Mouse (Mus musculus): ENCODE measurements around the gene Zranb1.

Zranb1 gene

DNA sequence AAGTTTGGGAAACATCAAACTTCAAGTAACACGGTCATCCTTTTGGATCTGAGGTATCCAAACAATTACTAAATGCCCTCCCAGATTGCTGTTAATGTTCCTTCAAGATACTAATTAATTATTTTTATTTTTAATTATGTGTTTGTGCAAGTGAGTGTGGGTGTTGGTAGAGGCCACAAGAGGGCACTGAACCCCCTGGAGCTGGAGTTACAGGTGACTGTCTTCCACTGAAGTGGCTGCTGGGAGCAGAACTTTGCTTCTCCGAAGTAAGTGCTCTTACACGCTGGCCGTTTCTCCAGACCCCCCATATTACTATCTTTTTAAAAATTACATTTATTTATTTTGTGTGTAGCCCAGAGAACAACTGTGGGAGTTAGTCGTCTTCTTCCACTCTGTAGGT lies 887 bp upstream of the Zranb1 start:
- peak in 1 of 2 experiments; percentile 26 for DNase-seq

DNA sequence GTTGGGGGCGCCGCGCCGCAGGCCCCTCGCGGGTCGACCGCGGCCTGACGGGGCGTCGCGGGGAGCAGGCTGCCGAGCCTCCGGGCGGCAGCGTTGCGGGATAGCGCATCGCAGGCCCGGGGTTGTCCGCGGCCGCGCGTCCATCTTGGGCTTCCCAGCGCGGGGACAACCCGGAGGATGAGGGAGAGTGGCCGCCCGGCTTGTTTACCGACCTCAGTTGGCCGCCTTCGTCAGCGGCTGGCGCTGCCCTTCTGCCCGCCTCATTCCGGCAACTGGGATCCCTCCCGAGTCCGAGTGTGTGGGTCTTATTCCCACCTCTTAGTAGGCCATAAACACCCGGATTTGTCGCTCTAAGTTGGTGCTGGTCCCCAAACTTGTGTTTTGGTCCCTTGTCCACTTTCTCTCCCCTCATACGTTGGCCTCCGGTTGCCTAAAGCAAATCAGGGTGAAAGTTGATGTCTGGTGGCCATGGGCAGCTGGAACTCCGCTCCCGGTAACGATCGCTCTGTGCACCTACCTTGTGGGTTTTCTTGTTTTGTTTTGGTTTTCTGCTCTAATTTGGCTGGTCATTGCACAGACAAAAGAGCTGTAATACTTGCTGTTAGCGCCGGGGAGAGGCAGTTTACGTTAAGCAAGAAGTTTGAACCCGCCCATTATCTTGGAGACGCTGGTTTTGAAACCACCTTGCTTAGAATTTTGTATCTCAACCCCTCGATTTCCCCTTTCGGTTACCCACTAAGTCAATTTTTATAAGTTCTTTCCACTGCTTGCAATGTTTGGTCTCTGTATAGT lies 814 bp downstream of the Zranb1 start:
- DNase-seq = peak; percentile 63 to 75

DNA sequence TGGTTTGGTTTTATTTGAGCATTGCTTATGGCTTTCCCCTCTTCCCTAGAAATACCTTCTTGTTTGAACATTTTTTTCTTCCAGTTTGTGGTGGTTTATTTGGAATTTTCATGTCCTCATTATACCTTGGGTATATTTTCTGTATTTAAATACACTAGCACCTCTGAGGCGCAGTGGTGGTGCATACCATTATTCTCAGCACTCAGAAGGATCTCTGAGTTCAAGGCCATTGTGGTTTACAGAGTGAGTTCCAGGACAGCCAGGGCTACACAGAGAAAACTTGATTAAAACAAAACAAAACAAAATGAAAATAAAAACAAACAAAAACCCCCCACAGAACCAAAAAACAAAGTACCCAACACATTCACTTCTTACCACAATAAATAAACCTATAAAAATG lies 2.4 kb downstream of the Zranb1 start:
- no peak for DNase-seq

- no peak for DNase-seq
Measured at GRCm38 (mm10) chr7:132934743-132935142, 3.8 kb downstream of the Zranb1 start.

- DNase-seq = no peak
Measured at GRCm38 (mm10) chr7:132939118-132939517, 8.2 kb downstream of the Zranb1 start.

DNA sequence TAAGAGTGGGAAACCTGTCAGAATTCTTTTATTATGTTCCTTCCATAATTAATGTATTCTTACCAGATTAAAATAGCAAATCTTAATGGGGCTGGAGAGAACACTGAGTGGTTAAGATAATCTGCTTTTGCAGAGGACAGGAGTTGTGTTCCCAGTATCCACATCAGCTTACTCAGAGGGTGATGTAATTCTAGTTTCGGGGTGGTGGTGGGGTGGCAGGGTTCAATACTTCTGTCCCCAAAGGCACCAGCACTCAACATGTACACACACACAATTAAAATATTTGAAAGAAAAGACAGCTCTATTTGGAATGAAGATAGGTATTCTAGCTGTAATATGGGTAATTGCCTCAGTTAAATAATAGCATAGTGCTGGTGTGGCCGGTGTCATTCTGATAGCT lies 9.6 kb downstream of the Zranb1 start:
- no peak for DNase-seq

- DNase-seq = no peak
Measured at GRCm38 (mm10) chr7:132949968-132950367, 19.0 kb downstream of the Zranb1 start.

GRCm38 (mm10) chr7:132950613-132951012 lies 19.7 kb downstream of the Zranb1 start:
- DNase-seq = no peak

- DNase-seq = peak; percentile 10 to 13
Measured at GRCm38 (mm10) chr7:132964395-132964794, 33.5 kb downstream of the Zranb1 start.

- no peak for DNase-seq
Measured at GRCm38 (mm10) chr7:132965707-132966106, 34.8 kb downstream of the Zranb1 start.

DNA sequence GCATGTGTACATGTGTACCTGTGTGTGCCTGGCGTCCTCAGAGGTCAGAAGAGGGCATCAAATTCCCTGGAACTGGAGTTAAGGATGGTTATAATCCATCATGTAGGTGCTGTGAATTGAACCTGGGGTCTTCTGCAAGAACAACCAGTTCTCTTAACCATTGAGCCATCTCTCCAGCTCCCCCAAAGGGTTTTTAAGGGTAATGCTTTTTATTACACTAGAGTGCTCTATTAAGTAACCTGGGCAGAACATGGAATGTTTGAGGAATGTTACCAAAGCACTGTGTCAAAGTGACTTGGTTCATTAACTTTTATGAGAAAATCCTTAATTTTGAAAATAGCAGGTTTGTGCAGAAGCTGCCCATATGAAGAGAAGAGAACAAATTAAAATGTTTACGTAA lies 41.1 kb downstream of the Zranb1 start:
- no peak for DNase-seq

- DNase-seq = no peak
Measured at GRCm38 (mm10) chr7:132976079-132976478, 45.1 kb downstream of the Zranb1 start.

- DNase-seq = no peak
Measured at GRCm38 (mm10) chr7:132977981-132978380, 47.0 kb downstream of the Zranb1 start.

- DNase-seq = no peak
Measured at GRCm38 (mm10) chr7:132982639-132983038, 51.7 kb downstream of the Zranb1 start.

- peak in 1 of 2 experiments; percentile 0 for DNase-seq
Measured at GRCm38 (mm10) chr7:132989839-132990238, 58.9 kb downstream of the Zranb1 start.

GRCm38 (mm10) chr7:132991240-132991900 lies 60.4 kb downstream of the Zranb1 start:
- peak in 1 of 2 experiments; percentile 2 for DNase-seq

- DNase-seq = no peak
Measured at GRCm38 (mm10) chr7:132992967-132993615, 62.1 kb downstream of the Zranb1 start.

DNA sequence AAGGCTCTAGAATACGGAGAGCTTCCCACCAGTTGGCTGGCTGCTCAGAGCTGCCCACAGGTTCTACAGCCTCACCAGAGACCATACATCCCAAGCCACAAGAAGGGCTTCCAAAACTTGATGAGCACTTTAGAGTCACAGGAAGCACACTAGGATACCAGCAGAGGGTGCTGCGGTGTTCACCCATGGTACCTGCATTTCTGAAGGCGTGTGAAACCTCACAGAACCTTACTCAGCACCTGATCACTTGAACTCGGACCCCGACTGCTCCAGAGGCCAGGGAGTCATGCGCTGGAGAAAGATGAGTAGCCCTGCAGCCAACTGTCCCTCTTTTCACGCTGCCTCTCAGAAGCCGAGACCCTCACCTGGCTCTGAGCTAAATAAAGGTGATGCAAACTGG lies 63.2 kb downstream of the Zranb1 start:
- DNase-seq = no peak

DNA sequence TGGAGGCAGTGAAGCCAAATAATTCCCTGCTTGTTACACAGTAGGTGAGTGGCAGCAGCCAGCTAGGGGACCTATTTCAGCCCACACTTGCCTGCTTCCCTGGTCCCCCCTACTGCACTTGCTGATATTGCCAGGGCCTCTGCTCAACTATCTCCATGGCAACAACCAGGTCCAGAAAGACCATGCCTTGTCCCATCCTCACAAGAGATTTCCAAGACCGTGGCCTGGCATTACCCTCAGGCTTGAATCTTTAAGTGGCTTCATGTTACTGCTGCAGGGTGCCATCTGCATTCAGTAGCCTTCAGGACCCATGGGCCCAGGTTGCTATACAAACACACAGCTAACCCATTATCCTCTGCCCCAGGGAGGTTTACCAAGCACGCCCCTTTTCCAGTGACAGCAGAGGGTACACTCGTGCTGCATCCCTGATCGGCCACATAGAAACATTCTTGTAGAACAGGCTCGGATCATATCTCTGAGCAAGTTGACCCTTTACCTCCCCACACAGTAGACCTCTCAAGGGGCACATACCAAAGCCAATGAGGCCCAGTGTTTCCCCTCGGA lies 63.8 kb downstream of the Zranb1 start:
- no peak for DNase-seq

- DNase-seq = peak; percentile 26 to 48
Measured at GRCm38 (mm10) chr7:132996391-132996790, 65.4 kb downstream of the Zranb1 start.

GRCm38 (mm10) chr7:132998639-132999038 lies 67.7 kb downstream of the Zranb1 start:
- no peak for DNase-seq

DNA sequence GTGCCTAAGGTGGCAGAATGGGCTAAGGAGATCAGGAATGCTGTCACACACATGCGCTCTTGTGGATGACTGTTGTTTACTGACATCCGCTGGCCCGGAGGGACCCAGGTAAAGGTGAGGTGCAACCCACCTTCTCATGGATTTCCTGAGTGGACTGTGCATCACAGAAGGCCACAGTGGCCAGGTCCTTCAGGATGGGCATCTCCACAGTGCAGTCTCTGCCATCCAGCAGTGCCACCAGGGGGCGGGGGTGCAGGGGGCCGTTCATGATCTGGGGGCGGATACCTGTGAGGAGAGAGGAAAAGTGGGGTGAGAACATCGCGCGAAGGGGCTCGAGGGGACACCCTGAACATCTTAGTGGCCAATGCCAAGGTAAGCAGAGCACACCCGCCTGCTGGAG lies 68.1 kb downstream of the Zranb1 start:
- DNase-seq = no peak

DNA sequence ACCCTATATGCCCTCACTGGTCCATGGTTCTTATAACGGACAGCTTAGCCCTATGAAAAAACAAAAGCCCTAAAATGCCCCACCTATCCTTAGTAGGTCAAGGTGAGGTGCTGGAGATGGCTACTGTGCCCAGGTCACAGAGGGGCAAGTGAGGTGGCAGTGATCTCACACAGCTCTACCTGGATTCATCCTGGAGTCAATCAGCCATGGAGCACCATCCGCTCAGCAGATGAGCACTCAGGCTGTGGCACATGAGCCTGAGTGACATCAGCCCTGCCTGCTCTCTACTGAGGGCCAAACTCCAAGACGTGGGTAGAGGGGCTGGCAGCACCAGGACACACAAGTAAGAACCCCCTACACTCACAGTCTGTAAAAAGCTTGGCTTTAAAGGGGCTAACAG lies 70.4 kb downstream of the Zranb1 start:
- no peak for DNase-seq

DNA sequence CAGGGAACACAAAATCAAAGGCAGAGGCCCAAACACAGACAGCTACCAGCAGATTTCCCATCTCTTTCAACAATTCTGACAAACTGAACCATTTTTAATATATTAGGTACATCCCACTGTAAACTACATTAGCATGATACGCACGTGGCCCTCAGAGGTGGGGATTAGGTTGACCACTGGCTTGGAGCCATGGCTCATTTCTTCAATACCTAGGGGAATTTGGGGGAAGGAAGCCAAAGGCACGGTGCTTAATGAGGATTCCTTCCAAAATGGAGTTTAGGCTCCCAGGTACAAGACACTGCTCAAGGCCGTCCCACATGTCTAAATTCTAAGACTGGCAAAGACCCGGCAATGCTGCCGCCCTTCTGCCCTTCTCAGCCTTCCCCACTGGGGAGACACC lies 71.3 kb downstream of the Zranb1 start:
- DNase-seq = no peak
